Mouse (Mus musculus) layer of hippocampus, postnatal 14 days (tissue): Measurements from ENCODE around the gene Nfia. TPM values are rescaled to one million over a fixed set of nuclear protein-coding genes. Genes with fewer than 3 reads are reported as not detected.

ENCODE experiments used
- DNase-seq, 2 experiments: peaks; one replicate each; pipeline ENCODE4 v3.0.0; 2021 to 2022; ENCODE audit warnings: low spot score in 2 of 2, mixed read lengths in 1 of 2
- long read RNA-seq, 2 experiments: library from polyadenylated mRNA; stranded (forward); transcript quantifications; one replicate each; pipeline ENCODE4 v2.0.0; 2021
- total RNA-seq, 2 experiments: library from RNA; stranded (reverse); gene quantifications; 2 replicates each; pipeline ENCODE4 v1.2.3; 2021

The Nfia gene
- 100 to 1,000 TPM; 131 to 132 TPM for total RNA-seq
- long read RNA-seq, experiment 1, full-length matches to known transcripts: 10 of 30 reads
- long read RNA-seq, experiment 1, partial matches to known transcripts: 5 of 30 reads
- long read RNA-seq, experiment 1, other reads (novel, unspliced or antisense): 15 of 30 reads
- long read RNA-seq, experiment 2, full-length matches to known transcripts: 15 of 31 reads
- long read RNA-seq, experiment 2, partial matches to known transcripts: 5 of 31 reads
- long read RNA-seq, experiment 2, other reads (novel, unspliced or antisense): 11 of 31 reads

- DNase-seq: no peak
Observed at GRCm38 (mm10) chr4:97772641-97773040, at the start of gene Nfia. Nfia (plus strand) TSS chr4:97772734.

- no peak for DNase-seq
Observed at GRCm38 (mm10) chr4:97723374-97723773, 49.2 kb upstream of the Nfia start.

- DNase-seq: no peak
Observed at GRCm38 (mm10) chr4:97728520-97728919, 44.0 kb upstream of the Nfia start.

GRCm38 (mm10) chr4:97729999-97730398 is 42.5 kb upstream of the Nfia start:
- DNase-seq: no peak

DNA sequence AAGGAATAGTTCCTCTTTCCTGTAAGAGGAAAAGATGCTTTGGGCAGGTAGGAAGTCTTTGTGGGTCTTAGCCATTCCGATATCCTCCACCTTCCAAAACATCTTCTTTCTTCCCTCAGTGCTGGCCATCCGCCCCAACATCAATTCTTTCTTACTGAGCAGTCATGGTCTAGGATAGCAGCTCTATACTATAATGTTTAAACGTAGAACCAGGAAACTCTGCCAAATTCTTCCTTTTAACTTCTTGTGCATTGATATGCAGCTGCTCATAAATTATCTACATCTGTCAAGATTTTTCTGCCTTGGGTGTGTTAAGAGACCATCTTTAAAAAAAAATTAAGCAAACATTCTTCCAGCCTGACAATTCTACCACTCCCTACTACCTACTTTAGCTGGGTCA is 42.1 kb upstream of the Nfia start:
- DNase-seq: no peak

DNA sequence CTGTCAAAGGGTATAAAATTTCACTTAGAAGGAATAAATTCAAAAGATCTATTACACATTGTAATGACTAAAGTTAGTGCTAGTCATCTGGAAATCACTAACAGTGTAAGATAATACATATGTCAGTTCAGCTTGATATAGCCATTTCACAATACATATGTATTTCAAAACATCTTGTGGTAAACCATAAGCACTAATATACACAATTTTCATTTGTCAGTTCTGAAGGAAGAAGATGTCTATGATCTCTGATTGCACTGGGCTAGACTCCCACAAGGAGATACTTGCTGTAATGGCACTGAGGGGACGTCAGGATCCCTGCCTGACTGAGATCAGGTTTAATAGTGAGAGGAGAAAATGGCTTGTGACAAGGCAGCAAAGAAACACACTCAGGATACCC is 39.1 kb upstream of the Nfia start:
- DNase-seq: no peak

DNA sequence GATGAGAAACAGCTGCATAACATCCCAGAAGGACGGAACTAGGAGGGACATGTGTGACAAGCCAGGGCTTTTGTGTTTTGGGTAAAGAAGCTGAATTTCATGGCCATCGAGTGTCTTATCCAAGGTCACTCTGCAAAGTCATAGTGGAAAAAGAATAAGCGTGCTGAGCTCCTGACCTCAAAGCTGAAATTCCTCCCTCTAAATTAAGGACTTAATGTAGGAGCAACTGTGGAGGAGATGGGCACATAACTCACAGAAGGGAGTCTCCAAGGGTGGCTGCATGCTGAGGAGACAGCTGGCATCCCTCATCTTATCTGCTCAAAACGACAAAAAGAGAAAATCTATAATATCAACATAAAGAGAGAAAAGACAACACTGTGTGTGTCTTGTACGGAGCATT is 28.6 kb upstream of the Nfia start:
- no peak for DNase-seq

- peak; percentile 80 to 81 for DNase-seq
Observed at GRCm38 (mm10) chr4:97745296-97746105, 27.0 kb upstream of the Nfia start.

- DNase-seq: no peak
Observed at GRCm38 (mm10) chr4:97746106-97746900, 26.2 kb upstream of the Nfia start.

GRCm38 (mm10) chr4:97750401-97750800 is 22.1 kb upstream of the Nfia start:
- no peak for DNase-seq

DNA sequence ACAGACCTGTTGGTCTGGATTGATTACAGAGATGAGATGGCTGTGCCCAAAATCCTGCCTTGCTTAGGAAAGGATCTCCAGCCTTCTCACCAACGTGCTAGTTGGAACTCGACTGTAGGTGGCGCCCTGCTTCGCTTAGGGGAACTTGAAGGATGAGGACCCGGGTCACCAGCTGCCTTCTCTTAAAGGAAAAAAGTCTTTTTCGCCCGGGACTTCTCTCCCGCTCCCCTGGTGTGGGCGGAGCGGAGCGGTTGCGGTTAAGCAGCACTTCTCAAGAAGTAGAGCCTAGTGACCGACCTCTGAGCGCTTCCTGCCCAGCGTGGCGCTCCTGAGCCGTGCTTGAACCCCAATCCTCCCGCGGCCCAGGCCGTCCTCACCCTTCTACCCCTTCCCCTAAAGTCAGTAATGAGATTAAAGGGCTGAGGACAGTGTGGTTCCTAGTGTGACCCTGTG is 21.5 kb upstream of the Nfia start:
- DNase-seq: peak; percentile 87 to 92

GRCm38 (mm10) chr4:97751483-97752251 is 20.9 kb upstream of the Nfia start:
- no peak for DNase-seq

GRCm38 (mm10) chr4:97752276-97753010 is 20.1 kb upstream of the Nfia start:
- DNase-seq: no peak

DNA sequence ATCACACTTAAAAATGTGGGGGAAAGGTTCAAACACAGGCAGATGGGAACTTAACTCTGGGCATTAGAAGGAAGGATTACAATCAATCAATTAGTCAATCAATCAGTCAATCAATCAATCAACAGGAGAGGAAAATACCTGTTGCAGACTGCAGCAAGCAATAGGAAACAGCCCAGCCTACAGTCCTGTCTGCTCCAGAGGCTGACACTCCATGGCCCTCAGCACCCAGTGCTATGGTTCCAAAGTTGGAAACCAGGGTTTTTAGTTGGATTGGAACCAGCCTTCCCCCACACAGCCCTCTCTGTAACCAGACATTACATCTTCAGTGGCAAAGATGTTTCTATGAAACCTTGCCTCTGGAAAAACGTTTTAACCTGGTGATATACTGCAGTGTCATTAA is 19.0 kb upstream of the Nfia start:
- DNase-seq: no peak

DNA sequence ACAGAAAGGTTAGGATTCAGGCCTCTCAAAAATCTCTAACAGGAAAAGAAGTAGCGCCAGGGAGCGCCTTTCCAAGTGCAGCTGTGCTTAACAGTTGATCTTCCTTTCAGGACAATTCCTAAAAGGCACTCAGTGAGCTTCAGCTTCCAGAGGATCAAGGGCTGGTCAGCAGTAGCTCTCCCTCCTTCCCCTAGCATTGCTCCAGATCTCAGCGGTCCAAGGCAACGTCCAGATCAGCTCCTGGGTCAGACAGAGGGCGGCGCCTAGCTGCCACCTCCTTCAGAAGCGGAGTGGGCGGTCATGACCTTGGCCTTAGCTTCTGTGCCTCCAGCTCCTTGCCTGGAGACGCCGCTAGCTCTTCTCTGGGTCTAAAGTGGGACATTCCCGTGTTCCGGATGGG is 18.3 kb upstream of the Nfia start:
- DNase-seq: no peak

GRCm38 (mm10) chr4:97757207-97757977 is 15.1 kb upstream of the Nfia start:
- peak; percentile 71 to 75 for DNase-seq

- peak; percentile 69 to 79 for DNase-seq
Observed at GRCm38 (mm10) chr4:97757978-97758461, 14.5 kb upstream of the Nfia start.

- DNase-seq: no peak
Observed at GRCm38 (mm10) chr4:97758661-97759060, 13.9 kb upstream of the Nfia start.

DNA sequence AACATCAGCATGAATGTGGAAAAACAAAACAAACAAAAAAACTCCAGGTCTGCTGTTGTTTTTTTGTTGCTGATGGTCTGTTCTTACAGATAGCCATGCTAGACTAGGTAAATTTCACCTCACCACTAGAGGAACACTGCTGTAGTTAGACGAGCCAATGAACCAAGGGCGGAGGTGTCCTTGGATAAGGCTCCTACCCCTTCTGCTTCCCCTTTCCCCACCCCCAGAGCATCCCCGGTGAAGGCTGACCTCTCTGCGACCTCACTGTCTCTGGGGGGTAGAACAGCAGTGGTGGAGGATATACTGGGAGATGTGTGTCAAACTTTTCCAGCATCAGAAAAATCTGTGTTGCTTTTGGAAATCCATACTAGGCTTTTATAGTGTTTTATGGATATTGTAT is 7.9 kb upstream of the Nfia start:
- DNase-seq: no peak
